Mouse (Mus musculus): Measurements from ENCODE around the gene Rap1b.

The Rap1b gene

DNA sequence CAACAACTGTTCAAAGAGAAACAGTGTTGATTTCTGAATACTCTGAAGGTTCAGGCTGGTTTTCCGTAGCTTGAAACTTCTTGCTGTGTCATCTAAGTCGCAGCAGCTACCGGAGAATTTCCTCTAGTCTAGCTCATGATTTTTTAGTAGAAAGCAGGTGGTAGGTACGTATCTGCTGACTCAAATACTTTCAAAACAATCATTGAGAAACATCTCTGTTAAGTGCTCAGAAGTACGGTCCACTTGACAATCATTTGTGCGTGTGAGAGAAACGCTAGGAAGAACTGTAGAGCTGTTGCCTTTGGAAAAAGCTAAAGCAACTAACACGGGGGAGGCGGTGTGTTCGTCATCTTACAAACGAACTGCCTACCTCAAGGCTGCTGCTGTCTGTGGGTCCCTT, 14.0 kb upstream of the Rap1b start:
- in situ Hi-C loops (cut with MboI, MseI) = no loop called here

DNA sequence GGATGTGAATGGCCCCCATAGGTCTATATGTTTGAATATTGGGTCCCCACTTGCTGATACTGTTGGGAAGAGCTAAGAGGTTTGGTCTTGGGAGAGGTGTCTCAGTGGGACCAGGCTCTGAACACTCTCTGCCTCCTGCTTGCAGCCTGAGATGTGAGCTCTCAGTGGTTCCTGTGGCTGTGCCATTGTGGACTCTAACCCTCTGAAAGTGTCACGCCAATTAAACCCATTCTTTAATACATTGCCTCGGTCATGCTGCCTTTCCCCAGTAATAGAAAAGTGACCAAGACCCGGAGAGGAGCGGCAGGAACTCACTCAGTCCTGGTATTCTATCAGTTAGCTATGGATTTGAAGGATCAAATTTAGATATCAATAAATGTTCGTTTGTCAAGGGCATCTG, 12.4 kb upstream of the Rap1b start:
- in situ Hi-C loops (cut with MboI, MseI) = no loop called here

DNA sequence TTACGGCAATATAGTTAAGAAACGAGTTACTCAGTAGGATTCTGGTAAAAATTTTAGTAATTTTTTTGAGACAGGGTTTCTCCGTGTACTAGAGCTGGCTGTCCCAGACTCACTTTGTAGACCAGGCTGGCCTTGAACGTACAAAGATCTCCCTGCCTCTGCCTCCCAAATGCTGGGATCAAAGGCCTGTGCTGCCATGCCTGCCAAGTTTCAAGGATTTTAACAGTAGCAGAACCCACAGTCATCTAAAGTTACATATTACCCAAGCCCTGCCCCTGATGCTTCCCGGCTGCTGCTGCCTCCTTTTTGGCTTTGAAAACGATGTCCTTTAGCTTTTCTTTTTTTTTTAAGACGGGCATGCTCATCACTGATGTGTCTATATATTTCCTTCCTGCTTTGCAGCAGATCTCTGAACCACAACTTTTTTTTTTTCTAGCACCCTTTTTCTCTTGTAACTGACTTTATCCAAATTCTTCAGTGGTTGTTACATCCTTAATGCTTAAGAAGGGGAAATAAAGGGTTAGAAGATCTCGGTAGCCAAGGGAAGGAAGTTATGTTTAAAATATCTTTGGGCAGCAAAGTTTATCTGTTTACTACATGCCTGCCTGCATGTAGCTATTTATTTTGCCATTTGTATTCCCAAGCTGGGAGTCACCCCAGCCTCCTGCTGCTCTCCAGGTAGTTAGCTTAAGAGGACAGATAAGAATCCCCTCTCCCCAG, 10.3 kb upstream of the Rap1b start:
- in situ Hi-C loops (cut with MboI, MseI) = no loop called here

DNA sequence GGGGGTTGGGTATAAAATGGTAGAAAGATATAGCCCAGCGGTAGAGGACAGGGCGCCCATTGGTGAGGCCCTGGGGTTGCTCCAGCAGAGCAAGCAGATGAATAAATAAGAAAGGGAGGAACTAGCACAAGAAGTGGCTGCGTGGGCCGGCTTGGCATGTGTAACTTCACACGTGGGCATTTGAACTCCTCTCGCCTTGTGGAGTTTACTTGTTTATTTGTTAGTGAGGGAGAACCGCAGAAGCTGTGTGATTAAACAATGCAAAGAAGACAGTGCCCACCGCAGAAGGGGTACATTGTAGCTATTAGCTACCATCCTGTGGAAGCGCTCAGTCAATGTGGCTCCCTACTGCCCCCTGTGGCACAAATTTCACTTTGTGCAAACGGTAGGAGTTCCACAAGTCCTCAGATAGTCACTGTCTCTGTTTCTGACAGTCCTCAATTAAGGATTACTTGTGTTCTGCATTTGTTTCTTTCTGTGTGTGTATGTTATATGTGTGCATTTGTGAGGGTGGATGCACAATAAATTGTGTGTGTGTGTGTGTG, 6.9 kb upstream of the Rap1b start:
- in situ Hi-C loops (cut with MboI, MseI) = no loop called here

DNA sequence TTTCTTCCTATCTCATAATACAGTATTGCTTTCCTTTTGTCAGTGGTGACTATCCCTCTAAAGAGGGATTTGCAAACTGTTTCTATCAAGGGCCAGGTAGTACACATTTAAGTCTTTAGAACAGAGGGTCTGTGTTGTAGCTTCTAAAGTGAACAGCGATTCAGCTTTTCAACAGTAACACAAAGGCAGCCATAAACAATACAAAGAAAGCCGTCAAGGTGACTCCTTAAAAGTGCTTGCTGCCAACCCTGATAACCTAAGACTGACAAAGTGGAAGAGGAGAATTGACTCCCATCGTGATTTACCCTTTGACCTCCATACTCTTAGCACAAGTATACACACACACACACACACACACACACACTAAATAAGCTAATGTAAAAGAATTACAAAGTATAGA, 3.1 kb upstream of the Rap1b start:
- in situ Hi-C loops (cut with MboI, MseI) = no loop called here

DNA sequence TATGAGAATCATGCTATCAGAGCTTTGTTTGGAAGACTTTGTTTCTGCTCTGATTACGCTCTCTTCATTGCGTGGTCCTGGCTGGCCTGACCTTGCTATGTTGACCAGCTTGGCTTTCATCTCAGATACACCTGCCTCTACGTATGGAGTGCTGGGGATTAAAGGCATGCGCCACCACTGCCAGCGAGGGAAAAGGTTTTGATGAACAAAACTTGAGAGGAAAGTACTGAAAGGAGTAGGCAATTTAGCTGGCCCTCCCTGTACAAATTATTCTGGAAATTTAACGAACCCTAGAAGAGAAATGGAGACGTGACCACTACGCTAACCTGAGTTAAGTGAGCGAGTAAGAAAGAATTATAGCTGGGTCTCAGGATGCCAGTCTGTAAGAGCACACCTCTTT, 961 bp upstream of the Rap1b start:
- in situ Hi-C loops (cut with MboI, MseI) = no loop called here

DNA sequence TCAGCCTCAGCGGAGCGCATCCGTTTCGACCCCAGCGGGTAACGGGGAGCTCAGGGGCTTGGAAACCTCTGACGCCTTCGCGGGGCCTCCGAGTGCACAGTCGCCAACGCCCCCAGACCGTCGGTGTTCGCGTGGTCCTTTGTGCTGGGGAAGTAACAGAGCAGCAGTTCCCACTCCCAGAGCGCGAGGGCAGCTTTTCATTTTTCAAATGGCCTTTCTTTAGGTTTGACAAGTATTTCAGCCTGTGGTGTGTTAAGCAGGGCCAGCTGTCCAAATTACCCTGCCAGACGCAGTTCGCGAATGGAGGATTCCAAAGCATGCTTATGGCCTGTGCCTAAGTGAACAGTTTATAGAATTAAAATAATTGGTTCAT, 411 bp upstream of the Rap1b start:
- in situ Hi-C loops (cut with MboI, MseI) = no loop called here

DNA sequence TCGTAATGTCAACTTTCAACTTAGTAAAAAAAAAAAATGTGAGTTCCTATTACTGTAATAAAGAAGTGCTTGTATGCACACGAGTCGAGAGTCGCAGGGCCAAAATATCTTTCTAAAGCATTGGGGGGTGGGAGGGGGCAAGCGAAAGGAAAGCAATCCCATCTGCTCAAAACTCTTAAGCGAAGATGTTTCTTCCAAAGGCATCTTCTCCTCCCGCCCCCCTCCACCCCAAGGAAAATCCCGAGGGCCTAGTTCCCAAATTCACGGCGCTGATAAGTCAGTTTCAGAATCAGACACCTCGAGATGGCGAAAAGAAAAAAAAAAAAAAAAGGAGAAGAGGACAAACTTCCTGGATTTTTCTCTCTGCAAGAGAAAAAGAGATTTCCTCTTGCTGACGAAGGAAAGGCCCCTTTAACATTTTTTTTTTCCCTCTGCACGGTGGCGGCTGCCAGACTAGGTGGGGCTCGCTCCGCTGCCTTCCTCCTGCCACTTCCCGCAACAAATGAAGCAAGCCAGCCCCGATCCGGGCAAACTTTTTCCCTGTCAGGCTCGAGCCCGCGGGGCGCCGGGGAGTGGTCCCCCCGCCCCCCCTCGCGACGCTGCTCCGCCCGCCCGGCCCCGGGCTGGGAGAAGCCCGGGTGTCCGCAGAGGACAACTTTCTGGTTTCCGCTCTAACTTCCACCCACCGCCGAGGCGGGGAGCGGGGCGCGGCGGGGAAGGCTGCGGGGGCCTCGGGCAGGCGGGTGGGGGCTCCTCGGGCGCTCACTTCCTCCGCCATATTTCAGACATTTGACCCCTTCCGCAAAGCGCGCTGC, 846 bp downstream of the Rap1b start:
- in situ Hi-C loops (cut with MboI, MseI) = no loop called here

DNA sequence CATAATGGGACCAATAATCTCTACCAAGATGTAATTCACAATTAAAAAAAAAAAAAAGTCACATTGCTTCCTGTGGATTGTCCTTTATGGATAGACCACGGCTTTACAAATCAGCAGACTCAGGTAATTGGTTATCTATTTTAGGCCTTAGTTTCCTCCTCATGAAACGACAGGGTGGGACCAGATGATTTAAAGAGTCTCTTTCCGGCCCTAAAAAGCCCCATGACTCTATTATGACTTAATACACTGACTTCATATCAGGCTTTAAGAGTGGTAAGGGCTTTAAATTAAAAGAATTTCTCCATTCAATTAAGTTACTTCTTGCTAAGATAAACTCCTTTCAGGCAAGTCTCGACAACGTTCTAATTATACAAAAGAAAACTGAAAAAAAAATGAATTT, 1.6 kb downstream of the Rap1b start:
- in situ Hi-C loops (cut with MboI, MseI) = no loop called here

DNA sequence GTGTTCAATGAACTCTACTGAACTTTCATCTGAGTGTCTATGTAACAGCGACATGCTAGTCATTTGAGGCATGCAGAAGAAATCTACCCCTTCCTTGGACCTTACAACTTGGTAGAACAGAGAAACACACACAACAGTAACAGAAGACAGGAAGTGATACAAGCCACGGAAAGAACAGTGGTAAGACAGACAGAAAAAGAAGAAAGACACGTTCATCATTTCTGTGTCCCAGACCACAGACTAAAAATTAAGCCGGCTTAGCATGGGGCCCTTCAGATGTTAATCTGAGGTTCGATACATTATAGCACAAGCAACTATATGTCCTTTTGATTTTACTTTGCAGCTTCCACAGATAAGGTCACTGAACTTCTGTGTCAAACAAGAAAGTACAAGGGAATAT, 2.1 kb downstream of the Rap1b start:
- in situ Hi-C loops (cut with MboI, MseI) = no loop called here

DNA sequence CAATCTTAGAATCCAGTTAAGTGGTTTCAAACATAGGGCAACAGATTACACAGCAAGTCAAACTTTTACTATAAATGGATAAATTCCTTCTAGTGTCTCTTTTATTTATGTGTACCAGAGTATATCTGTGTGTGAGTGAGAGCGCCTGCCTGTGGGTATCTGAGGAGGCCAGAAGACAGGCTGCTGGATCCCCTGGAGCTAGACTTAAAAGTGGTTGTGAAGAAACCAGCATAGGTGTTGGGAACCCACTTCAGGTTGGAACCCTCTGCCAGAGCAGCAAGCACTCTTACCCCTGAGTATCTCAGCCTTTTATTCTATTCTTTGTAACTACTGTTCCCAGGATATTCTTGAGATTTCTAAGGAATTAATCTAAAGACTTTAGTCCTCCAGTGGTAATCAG, 4.1 kb downstream of the Rap1b start:
- in situ Hi-C loops (cut with MboI, MseI) = no loop called here

DNA sequence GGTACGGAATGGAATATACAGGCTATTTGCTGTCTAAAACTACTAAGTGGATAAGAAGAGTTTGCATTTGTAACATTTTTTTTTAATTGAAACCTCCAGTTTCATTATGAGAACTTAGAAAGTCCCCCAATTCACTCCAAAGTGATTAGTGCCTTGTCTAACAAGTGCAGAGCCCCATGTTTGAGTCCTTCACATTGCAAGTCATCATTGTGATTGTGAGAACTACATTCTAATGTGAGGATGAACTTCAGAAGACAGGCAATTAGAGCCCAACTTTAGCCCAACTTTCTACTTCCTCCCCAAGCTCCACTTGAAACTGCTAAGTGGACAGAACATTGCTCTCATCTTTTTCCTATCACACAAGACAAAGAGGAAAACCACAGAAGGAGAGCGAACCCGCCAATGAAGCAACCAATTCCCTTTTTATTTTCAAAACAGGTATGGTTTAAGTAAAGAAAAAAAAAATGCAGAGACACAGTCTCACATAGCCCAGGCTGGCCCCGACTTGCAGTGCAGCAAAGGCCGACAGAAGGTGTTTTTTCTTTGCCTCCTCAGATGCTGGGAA, 5.3 kb downstream of the Rap1b start:
- in situ Hi-C loops (cut with MboI, MseI) = no loop called here

DNA sequence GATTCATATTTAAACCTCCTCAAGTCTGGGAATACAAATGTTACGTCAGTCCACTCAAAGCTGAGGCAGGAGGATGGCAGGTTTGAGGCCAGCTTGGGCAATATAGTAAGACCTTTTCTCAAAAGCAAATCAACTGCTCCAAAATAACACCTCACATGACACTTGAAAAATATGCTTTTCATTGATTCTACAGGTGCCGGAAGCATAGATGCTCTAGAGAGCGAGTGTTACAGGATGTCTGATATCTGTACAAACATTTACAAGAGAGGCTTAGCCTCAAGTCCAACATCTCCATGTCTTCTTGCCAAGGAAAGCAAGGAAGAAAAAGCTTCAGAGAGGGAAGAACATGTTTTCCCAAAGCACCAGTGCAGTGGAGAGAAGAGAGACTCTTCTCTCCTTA, 6.1 kb downstream of the Rap1b start:
- in situ Hi-C loops (cut with MboI, MseI) = no loop called here

DNA sequence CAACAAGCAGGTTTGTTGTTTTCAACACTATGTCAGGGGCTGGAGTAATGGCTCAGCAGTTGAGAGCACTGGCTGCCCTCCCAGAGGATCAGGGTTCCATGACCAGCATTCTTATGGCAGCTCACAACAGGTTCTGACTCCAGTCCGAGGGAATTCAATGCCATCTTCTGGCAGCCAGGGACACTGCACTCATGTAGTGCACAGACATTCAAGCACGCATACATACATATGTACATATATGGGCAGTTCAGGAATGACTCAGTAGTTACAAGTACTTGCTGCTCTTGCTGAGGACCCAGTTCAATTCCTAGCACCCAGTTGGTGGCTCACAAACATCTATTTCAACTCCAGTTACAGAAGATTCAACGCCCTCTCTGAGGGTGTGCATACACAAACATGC, 6.9 kb downstream of the Rap1b start:
- in situ Hi-C loops (cut with MboI, MseI) = no loop called here

DNA sequence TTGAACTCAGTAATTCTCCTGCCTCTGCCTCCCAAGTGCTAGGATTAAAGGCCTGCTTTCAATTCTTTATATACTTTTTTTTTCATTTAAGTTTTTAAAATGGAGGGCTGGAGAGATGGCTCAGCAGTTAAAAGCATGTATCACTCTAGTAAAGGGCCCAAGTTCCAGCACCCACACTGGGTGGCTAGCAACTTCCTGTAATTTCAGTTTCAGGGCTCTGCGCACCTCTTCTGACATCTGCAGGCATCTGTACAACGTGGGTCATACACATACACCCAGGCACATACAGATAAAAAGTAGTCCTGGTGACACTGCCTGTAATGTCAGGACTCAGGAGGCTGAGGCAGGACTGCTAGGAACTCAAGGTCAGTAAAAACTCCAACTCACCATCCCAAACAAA, 9.5 kb downstream of the Rap1b start:
- in situ Hi-C loops (cut with MboI, MseI) = no loop called here

DNA sequence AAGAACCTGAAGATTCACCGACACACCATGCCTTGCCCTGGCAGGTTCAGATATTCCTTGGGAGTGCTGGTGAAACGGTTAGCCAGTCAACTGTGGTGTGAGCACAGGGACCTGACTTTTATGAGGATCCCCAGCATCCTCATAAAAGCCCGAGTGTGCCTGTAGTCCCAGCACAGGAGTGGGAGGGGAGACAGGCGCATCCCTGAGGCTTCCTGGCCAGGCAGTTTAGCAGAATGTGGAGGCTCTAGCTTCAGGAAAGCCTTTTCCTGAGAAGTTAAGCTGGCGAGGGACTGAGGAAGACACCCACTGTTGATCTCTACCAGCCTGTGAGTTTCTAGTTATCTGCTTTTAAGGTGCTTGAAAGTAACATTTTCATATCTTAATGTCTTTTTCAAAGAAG, 10.4 kb downstream of the Rap1b start:
- in situ Hi-C loops (cut with MboI, MseI) = no loop called here

DNA sequence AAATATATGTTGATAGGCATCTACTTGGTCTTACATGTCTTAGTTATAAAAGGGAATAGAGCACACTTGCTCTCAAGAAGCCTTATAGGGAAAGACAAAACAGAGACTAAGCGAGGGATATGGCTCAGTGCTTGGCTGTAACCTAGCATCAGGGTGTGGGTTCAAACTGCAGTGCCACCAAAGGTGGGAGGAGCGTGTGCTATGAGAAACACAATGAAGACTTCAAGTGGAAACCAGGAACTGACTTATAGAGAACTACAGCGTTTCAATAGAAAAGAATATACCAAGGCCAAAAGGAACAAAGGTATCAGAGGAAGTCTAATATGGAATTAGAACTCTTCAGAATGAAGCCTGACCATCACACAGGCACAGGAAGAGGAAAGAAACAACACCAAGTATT, 15.0 kb downstream of the Rap1b start:
- in situ Hi-C loops (cut with MboI, MseI) = no loop called here

DNA sequence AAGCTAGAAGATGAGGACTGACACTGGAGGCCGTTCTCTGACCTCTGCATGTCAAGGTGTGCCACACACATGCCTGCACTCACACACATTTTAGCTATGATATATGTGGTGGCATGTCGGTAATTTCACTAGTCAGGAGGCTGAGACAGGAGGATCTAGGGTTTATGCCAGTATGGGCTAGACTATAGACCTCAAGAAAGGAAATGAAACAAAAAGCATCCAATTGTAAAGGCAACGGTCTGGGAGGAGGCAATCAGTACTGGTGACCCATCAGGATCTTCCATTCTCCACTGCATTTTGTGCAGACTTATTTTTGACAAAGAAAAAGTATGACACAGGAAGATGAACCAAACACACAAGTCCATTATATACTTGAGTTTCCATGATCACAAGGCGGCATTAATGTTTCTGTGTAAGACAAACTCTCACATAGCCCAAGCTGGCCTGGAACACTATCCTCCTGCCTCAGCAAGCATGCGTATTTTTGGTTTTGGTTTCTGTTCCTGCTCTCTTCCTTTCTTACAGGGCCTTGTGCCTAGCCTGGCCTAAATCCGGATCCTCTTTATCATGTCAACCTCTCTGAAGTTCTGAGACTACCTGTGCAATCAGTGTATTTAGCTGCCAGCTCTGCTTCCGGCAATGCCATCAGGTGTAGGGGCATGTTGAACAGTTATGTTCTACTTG, 16.2 kb downstream of the Rap1b start:
- in situ Hi-C loops (cut with MboI, MseI) = no loop called here

DNA sequence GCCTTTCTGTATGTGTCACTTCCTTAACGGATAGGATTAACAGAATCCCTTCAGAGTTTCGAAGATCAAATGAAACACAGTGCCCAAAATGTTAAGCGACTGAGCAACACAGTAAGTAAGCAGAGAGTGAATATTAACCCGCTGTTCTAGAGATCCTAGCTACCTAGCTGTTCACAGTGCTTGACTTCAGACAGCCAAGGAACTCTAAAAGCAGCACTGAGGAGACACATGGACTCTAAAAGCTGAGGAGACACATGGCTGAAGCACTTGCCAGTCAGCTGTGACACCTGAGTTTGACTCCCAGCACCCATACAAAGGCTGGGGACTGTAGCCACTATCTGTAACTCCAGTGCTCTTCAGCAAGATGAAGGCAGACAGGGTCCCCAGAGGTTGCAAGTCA, 16.8 kb downstream of the Rap1b start:
- in situ Hi-C loops (cut with MboI, MseI) = no loop called here

DNA sequence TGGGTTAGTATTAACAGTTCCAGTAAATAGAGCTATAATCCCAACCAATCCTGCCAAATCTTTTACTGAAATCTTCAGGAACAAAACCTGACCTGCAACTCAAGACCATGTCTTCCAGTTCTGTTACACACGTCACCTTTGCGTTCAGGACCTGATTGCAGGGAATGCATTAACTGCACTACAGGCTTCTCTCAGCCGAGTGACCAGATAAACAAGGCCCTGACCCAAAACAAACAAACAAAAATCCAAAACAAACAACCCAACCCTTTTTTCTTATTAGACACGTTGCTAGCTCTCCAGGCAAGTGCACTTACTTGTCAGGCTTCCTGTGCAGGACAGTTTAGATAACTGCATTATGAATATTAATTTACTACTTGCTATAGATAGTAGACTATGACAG, 17.3 kb downstream of the Rap1b start:
- in situ Hi-C loops (cut with MboI, MseI) = no loop called here

DNA sequence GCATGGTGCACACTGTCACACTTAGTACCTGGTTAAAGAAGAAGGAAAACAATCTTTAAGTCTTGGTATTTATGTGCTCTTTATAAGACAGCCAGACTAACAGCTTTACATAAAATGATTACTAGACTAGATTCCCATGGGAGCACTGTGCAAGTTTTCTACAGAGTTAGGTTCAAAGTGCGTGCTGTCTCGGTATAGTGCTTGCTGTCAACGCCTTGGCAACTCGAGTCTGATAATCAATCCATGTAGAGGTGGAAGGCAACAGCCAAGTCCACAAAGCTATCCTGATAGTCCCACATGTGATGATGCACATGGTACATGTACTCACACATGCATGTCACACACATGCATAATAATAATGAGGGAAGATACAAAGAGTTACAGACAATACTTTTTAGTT, 21.2 kb downstream of the Rap1b start:
- in situ Hi-C loops (cut with MboI, MseI) = no loop called here

DNA sequence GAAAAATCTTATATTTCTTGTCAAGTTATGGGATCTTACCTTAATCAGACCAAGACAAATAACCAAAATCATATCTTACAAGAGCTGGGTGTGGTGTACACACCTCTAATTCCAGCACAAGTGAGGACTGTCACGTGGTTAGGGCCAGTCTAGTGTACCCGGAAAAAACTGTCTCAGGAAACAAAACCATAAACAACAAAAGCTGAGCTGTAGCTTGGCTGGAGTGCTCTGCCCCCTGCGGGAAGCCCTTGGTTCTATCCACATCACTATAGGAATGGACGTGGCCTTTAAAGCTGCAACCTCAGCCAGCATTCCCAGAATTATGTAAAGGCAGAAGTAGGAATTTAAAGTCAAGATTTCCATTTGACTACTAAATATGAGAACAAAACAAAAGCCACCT, 21.7 kb downstream of the Rap1b start:
- in situ Hi-C loops (cut with MboI, MseI) = no loop called here
